In genomic region chr14:53737962-53738361, GRCm38 (mm10) we compare ENCODE assay signal across 8 mouse cellular contexts.
DNase-seq lines count a peak whose midpoint lies in the region; ATAC-seq and TF ChIP-seq lines count a peak whose summit lies in the region.
"Not testable (repeated sequence)": the region's sequence is repeated elsewhere in the genome, so short reads cannot be mapped to it uniquely, and the experiment has no call there.

No protein-coding gene starts in this region.

- H3K27ac ChIP-seq in forebrain, postnatal 0 days (ENCODE audit: low read depth, low read length); hindbrain, postnatal 0 days; liver, embryonic 14.5 days; midbrain, embryonic 11.5 days (ENCODE audit: low read depth, low read length); stomach, postnatal 0 days (replicated peaks): not testable (repeated sequence)

- peak; percentile 65 for ATAC-seq in CD4-positive, CD25-positive, alpha-beta regulatory T cell, adult 4 months
- ATAC-seq in common myeloid progenitor, adult 5-6 weeks (replicated peaks; ENCODE audit: low read depth, poor library complexity, severe bottlenecking) = peak; percentile 92
- ATAC-seq in forebrain, postnatal 0 days; stomach, postnatal 0 days (ENCODE audit: low FRiP score, low TSS enrichment): not testable (repeated sequence)
- 0 out of 2 replicates have a peak, but pooled peaks have one; percentile 18 for ATAC-seq in hindbrain, postnatal 0 days
- ATAC-seq in liver, embryonic 14.5 days (ENCODE audit: insufficient read depth) = peak; percentile 60; the same call in 1 of the 2 replicates
- ATAC-seq in midbrain, embryonic 11.5 days (ENCODE audit: low FRiP score) = peak; percentile 57

- not testable (repeated sequence) for H3K9me3 ChIP-seq in forebrain, postnatal 0 days (ENCODE audit: low read length); hindbrain, postnatal 0 days (ENCODE audit: low read length); liver, embryonic 14.5 days (ENCODE audit: control insufficient read depth, low read length); midbrain, embryonic 11.5 days (ENCODE audit: control insufficient read depth, low read length); stomach, postnatal 0 days (ENCODE audit: control insufficient read depth, low read length)

- H3K9ac ChIP-seq in forebrain, postnatal 0 days; hindbrain, postnatal 0 days (replicated peaks; ENCODE audit: low read length); liver, embryonic 14.5 days (replicated peaks); midbrain, embryonic 11.5 days (ENCODE audit: low read length); stomach, postnatal 0 days (ENCODE audit: low read length): not testable (repeated sequence)

- not testable (repeated sequence) for DNase-seq in forebrain, postnatal 0 days; hindbrain, postnatal 0 days (ENCODE audit: low spot score); liver, embryonic 14.5 days (ENCODE audit: low read depth in 3 of 3, low spot score in 3 of 3); stomach, postnatal 0 days (ENCODE audit: low spot score)
- peak; percentile 1 to 2 for DNase-seq in kidney, postnatal 4 days
- peak; percentile 85 for DNase-seq in midbrain, embryonic 11.5 days (ENCODE audit: low spot score, missing footprints)

- not testable (repeated sequence) for H3K27me3 ChIP-seq in forebrain, postnatal 0 days (ENCODE audit: insufficient read depth, low read length); hindbrain, postnatal 0 days (ENCODE audit: insufficient read depth, low read length); liver, embryonic 14.5 days (ENCODE audit: control insufficient read depth, insufficient read depth, low read length); midbrain, embryonic 11.5 days (ENCODE audit: control insufficient read depth, insufficient read depth, low read length); stomach, postnatal 0 days (ENCODE audit: control insufficient read depth, insufficient read depth, low read length)

- not testable (repeated sequence) for TF ChIP-seq EP300 in liver, embryonic 14.5 days (IDR thresholded peaks at IDR 0.05; ENCODE audit: low read depth); stomach, postnatal 0 days (optimal IDR thresholded peaks at IDR 0.05)

- WGBS in forebrain, postnatal 0 days = 34% methylated on average over 4 of the region's 4 CpGs
- WGBS in hindbrain, postnatal 0 days = 41% methylated on average over 4 of the region's 4 CpGs
- 17% methylated on average over 4 of the region's 4 CpGs for WGBS in liver, embryonic 14.5 days (ENCODE audit: insufficient replicate concordance)
- 44% methylated on average over 4 of the region's 4 CpGs for WGBS in midbrain, embryonic 11.5 days
- 32% methylated on average over 4 of the region's 4 CpGs for WGBS in stomach, postnatal 0 days

- H3K4me2 ChIP-seq in forebrain, postnatal 0 days (ENCODE audit: low read depth); hindbrain, postnatal 0 days (ENCODE audit: low read depth, low read length); liver, embryonic 14.5 days (ENCODE audit: low read depth); midbrain, embryonic 11.5 days; stomach, postnatal 0 days (replicated peaks; ENCODE audit: low read depth): not testable (repeated sequence)

- H3K36me3 ChIP-seq in forebrain, postnatal 0 days (ENCODE audit: insufficient read depth); hindbrain, postnatal 0 days (ENCODE audit: insufficient read depth, low read length); liver, embryonic 14.5 days (replicated peaks; ENCODE audit: control insufficient read depth, insufficient read depth, low read depth); midbrain, embryonic 11.5 days (ENCODE audit: control insufficient read depth, insufficient read depth, low read length); stomach, postnatal 0 days (ENCODE audit: control insufficient read depth, insufficient read depth, low read length): not testable (repeated sequence)

- not testable (repeated sequence) for H3K4me3 ChIP-seq in forebrain, postnatal 0 days (ENCODE audit: low read depth, low read length); hindbrain, postnatal 0 days (ENCODE audit: low read length); liver, embryonic 14.5 days (ENCODE audit: insufficient read depth in 1 of 2, low read depth in 2 of 2, low read length in 2 of 2); midbrain, embryonic 11.5 days (ENCODE audit: low read depth, low read length); stomach, postnatal 0 days (ENCODE audit: low read depth, low read length)

- TF ChIP-seq CTCF in forebrain, postnatal 0 days (IDR thresholded peaks at IDR 0.05; ENCODE audit: low read depth) = peak; percentile 57
- peak; percentile 63 for TF ChIP-seq CTCF in hindbrain, postnatal 0 days (IDR thresholded peaks at IDR 0.05; ENCODE audit: low read depth)
- TF ChIP-seq CTCF in liver, embryonic 14.5 days (IDR thresholded peaks at IDR 0.05; ENCODE audit: low read depth) = peak; percentile 79
- TF ChIP-seq CTCF in stomach, postnatal 0 days (IDR thresholded peaks at IDR 0.05; ENCODE audit: low read depth) = peak; percentile 67

- H3K4me1 ChIP-seq in forebrain, postnatal 0 days (ENCODE audit: insufficient read depth); hindbrain, postnatal 0 days (ENCODE audit: insufficient read depth, low read length); liver, embryonic 14.5 days (replicated peaks; ENCODE audit: control insufficient read depth in 2 of 2, insufficient read depth in 2 of 2, low read length in 1 of 2); midbrain, embryonic 11.5 days (ENCODE audit: control insufficient read depth, insufficient read depth, low read length); stomach, postnatal 0 days (replicated peaks; ENCODE audit: control insufficient read depth, insufficient read depth): not testable (repeated sequence)
